Mouse (Mus musculus): ENCODE measurements around the gene Zfyve1.

DNA sequence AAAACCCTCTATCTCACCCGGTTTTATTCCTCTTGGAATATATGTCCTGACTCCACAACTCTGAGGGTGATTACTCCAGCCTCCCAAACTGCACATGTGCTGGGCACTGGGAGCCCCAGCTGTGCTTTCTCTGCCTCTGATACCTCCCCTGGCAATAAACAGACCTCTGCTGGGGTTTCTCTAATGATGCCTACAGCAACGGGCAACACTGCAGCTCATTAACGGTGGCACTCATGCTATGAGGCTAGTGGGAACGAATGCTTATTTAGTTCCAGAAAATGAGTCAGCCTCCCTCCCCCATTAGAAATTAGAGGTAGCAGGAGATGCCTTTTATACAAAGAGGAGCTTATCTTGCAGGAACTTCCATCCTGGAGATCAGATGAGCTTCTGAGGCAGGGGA is 84.2 kb downstream of the Zfyve1 start:
- TF ChIP-seq POLR2A (IDR thresholded peaks at IDR 0.05; ENCODE audit: borderline replicate concordance, insufficient read depth, low read length) (no peak), CTCF (IDR thresholded peaks at IDR 0.05; ENCODE audit: borderline replicate concordance, insufficient read depth, low read depth, low read length) (no peak)
